Mouse (Mus musculus) brain, embryonic 14.5 days (tissue): ENCODE results near the gene Zc3h4. TPM values are rescaled to one million over a fixed set of nuclear protein-coding genes. Genes with fewer than 3 reads are reported as not detected.
A peak's percentile ranks its signal among the peaks of the same experiment; 100 is the strongest.
"Not testable (repeated sequence)": the region's sequence is repeated elsewhere in the genome, so short reads cannot be mapped to it uniquely, and the experiment has no call there.

Experiments used
- DNase-seq: peaks from one replicate; pipeline ENCODE4 v3.0.0-alpha.2; 2011; ENCODE audit warnings: low read depth
- CTCF ChIP-seq: fragments of 200-500 bp; IDR thresholded peaks from 2 replicates; pipeline ENCODE4 v1.5.1; 2012; ENCODE audit warnings: inconsistent platforms, mild to moderate bottlenecking, moderate library complexity, borderline replicate concordance; ENCODE audit not compliant: insufficient read depth, insufficient read length; ENCODE audit errors: extremely low read depth
- POLR2A ChIP-seq: fragments of 200-500 bp; IDR thresholded peaks from 2 replicates; pipeline ENCODE4 v1.6.1; 2012; ENCODE audit warnings: mild to moderate bottlenecking, inconsistent platforms, borderline replicate concordance; ENCODE audit not compliant: poor library complexity, insufficient read depth, insufficient read length, severe bottlenecking; ENCODE audit errors: extremely low read depth
- polyA plus RNA-seq: library from polyadenylated mRNA; depleted of rRNA; stranded (reverse); fragments of >200 nt; gene quantifications from 2 replicates; pipeline ENCODE4 v1.2.3, GENCODE M21; 2012

Zc3h4 gene
- polyA plus RNA-seq, 1 experiment, result 73.2 TPM

- TF ChIP-seq CTCF (no peak), POLR2A (peak; percentile 86)
- peak; percentile 99 for DNase-seq
Observed at GRCm38 (mm10) chr7:16387160-16388041, 13.3 kb upstream of the Zc3h4 start, which contains the start of gene Sae1. Gene Sae1, minus strand, starts transcription at chr7:16387806.

GRCm38 (mm10) chr7:16389942-16390341 is 10.8 kb upstream of the Zc3h4 start:
- DNase-seq, result not testable (repeated sequence)

GRCm38 (mm10) chr7:16392923-16393322 is 7.8 kb upstream of the Zc3h4 start:
- TF ChIP-seq POLR2A (no peak), CTCF (no peak)
- no peak for DNase-seq

- DNase-seq, result peak; percentile 74
- TF ChIP-seq CTCF, result peak; percentile 43; the same call in 1 of the 2 replicates
- TF ChIP-seq POLR2A, result no peak
Observed at GRCm38 (mm10) chr7:16395944-16396343, 4.8 kb upstream of the Zc3h4 start.

GRCm38 (mm10) chr7:16397465-16397864 is 3.2 kb upstream of the Zc3h4 start:
- no peak for TF ChIP-seq POLR2A
- TF ChIP-seq CTCF, result no peak
- no peak for DNase-seq

GRCm38 (mm10) chr7:16398387-16399050 is 2.2 kb upstream of the Zc3h4 start:
- DNase-seq, result no peak
- TF ChIP-seq CTCF (no peak), POLR2A (no peak)

GRCm38 (mm10) chr7:16399098-16399819 is 1.5 kb upstream of the Zc3h4 start:
- DNase-seq, result peak; percentile 96
- TF ChIP-seq POLR2A, result peak; percentile 13; the same call in 1 of the 2 replicates
- no peak for TF ChIP-seq CTCF

GRCm38 (mm10) chr7:16399820-16400688 is 656 bp upstream of the Zc3h4 start:
- DNase-seq, result peak; percentile 100
- no peak for TF ChIP-seq CTCF
- peak; percentile 21; the same call in 1 of the 2 replicates for TF ChIP-seq POLR2A

GRCm38 (mm10) chr7:16401991-16402431 is 1.3 kb downstream of the Zc3h4 start:
- TF ChIP-seq CTCF (no peak), POLR2A (peak; percentile 7; the same call in 1 of the 2 replicates)

GRCm38 (mm10) chr7:16402449-16402848 is 1.7 kb downstream of the Zc3h4 start:
- TF ChIP-seq POLR2A (no peak), CTCF (no peak)
- peak; percentile 46 for DNase-seq

More at GRCm38 (mm10) chr7:16401991-16402431, 1.3 kb downstream of the Zc3h4 start:
- DNase-seq, result peak; percentile 72
